In the genomic region with DNA sequence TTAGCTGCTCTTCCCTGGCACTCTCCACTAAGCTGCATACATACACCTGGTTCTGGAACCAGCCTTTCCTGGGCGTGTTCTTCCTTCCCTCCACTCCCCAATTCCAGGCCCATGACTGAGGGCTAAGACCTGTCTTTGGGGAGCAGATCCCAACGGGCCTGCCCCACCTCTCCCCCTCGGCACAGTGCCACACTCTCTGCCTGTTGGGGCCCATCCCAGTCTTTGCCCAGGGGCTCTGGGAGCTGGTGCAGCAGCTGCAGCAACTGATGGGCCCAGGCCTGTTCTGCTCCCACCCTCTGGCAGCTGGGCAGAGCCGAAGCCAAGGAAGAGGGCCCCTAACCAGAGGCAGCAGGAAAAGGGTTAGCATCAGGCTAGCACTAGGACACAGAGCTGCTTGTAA, we compare ENCODE assay signal across 9 mouse cellular contexts. TPM values are rescaled to one million over a fixed set of nuclear protein-coding genes. Genes with fewer than 3 reads are reported as not detected.
A peak's percentile ranks its signal among the peaks of the same experiment; 100 is the strongest.
DNase-seq lines count a peak whose midpoint lies in the region; ATAC-seq and TF ChIP-seq lines count a peak whose summit lies in the region.
"Had no signal": no experiment of that assay in that cellular context is flagged by ENCODE, and none has a peak within 500 bp of the region (broad histone marks: within the 10 kb centered on the region; RNA-seq: fewer than 3 reads in every experiment).

No protein-coding gene starts in this region.

- no peak for TF ChIP-seq CTCF in lung, postnatal 0 days (IDR thresholded peaks at IDR 0.05)

- 14% methylated on average over 4 of the region's 4 CpGs for WGBS in hindbrain, embryonic 13.5 days
- 19% methylated on average over 4 of the region's 4 CpGs for WGBS in lung, postnatal 0 days

- peak overlapping the region; percentile 79 for H3K4me2 ChIP-seq in hindbrain, embryonic 13.5 days
- peak overlapping the region; percentile 78 for H3K4me2 ChIP-seq in lung, postnatal 0 days (replicated peaks; ENCODE audit: low read depth, low read length)

- H3K36me3 ChIP-seq in hindbrain, embryonic 13.5 days = no peaks in the 10 kb centered on the region
- H3K36me3 ChIP-seq in lung, postnatal 0 days (ENCODE audit: insufficient read depth, low read length) = no peaks in the 10 kb centered on the region

- TF ChIP-seq EP300 in lung, postnatal 0 days (IDR thresholded peaks at IDR 0.05) = no peak

- no peaks in the 10 kb centered on the region for H3K9me3 ChIP-seq in hindbrain, embryonic 13.5 days
- H3K9me3 ChIP-seq in lung, postnatal 0 days (ENCODE audit: low read length) = no peaks in the 10 kb centered on the region

- H3K4me3 ChIP-seq in hindbrain, embryonic 13.5 days = peak overlapping the region; percentile 58
- peak overlapping the region; percentile 53 for H3K4me3 ChIP-seq in lung, postnatal 0 days (ENCODE audit: low read depth, low read length)

- DNase-seq in gastrocnemius, postnatal 10 days = peak; percentile 56
- no peak for DNase-seq in gastrocnemius, adult 18-20 months (ENCODE audit: low spot score)
- DNase-seq in NIH3T3 (ENCODE audit: low read depth) = peak; percentile 24
- peak; percentile 64 for DNase-seq in lung, postnatal 0 days (ENCODE audit: low spot score)
- DNase-seq in frontal cortex, postnatal 14 days (ENCODE audit: low spot score in 2 of 2) = no peak
- DNase-seq in right cerebral cortex, postnatal 36 days (ENCODE audit: low spot score in 2 of 2) = no peak

- peak overlapping the region; percentile 66 for H3K27ac ChIP-seq in hindbrain, embryonic 13.5 days
- peak overlapping the region; percentile 90 for H3K27ac ChIP-seq in lung, postnatal 0 days (ENCODE audit: low read length)

- H3K4me1 ChIP-seq in hindbrain, embryonic 13.5 days (replicated peaks) = peaks cover 74% of the 10 kb centered on the region
- peaks cover 18% of the 10 kb centered on the region for H3K4me1 ChIP-seq in lung, postnatal 0 days (ENCODE audit: insufficient read depth, low read depth, low read length)

- peak; percentile 14; the same call in 1 of the 2 replicates for ATAC-seq in hindbrain, embryonic 13.5 days (ENCODE audit: low FRiP score)
- peak; percentile 3; the same call in 1 of the 2 replicates for ATAC-seq in lung, postnatal 0 days
- no peak for ATAC-seq in megakaryocyte-erythroid progenitor cell, adult 5-6 weeks (replicated peaks; ENCODE audit: low FRiP score, low TSS enrichment, poor library complexity, severe bottlenecking)

- peak overlapping the region; percentile 58 for H3K9ac ChIP-seq in hindbrain, embryonic 13.5 days
- H3K9ac ChIP-seq in lung, postnatal 0 days (replicated peaks; ENCODE audit: low read depth) = peak overlapping the region; percentile 79; the same call in 1 of the 2 replicates

- H3K27me3 ChIP-seq in hindbrain, embryonic 13.5 days = peaks cover 59% of the 10 kb centered on the region
- H3K27me3 ChIP-seq in lung, postnatal 0 days (replicated peaks; ENCODE audit: insufficient read depth, low read length) = no peaks in the 10 kb centered on the region

RNA-seq across cellular contexts. Expression of a gene that starts 3.1 kb away (rescaled TPM):
- 1 to 10 TPM; 7.5 to 9.9 TPM for total RNA-seq in gastrocnemius, postnatal 10 days (2021)
- total RNA-seq in gastrocnemius, adult 18-20 months (2021) = 1 to 10 TPM in 1 of 2 experiments, under 1 TPM in 1; 0.91 to 1.6 TPM
- polyA plus RNA-seq in hindbrain, embryonic 13.5 days (2015; fragmentation: Nextera tagmentation; extraction: Ambion mirVana) = 9.8 and 10.0 TPM in 2 replicates
- 40.0 and 46.4 TPM in 2 replicates for polyA plus RNA-seq in lung, postnatal 0 days (2015; fragmentation: Nextera tagmentation; extraction: Ambion mirVana)
- total RNA-seq in megakaryocyte-erythroid progenitor cell, adult 5-6 weeks (2014; fragmentation: Nextera tagmentation) = not detected in 2 replicates
- 0.19 and 0.80 TPM in 2 replicates for total RNA-seq in megakaryocyte-erythroid progenitor cell, adult 5-6 weeks (2017)

RNA-seq across cellular contexts. Expression of a gene that starts 19.8 kb away (rescaled TPM):
- total RNA-seq in gastrocnemius, postnatal 10 days (2021) = 10 to 100 TPM in 1 of 2 experiments, 1 to 10 TPM in 1; 9.2 to 10.7 TPM
- 1 to 10 TPM; 2.5 to 3.0 TPM for total RNA-seq in gastrocnemius, adult 18-20 months (2021)
- polyA plus RNA-seq in hindbrain, embryonic 13.5 days (2015; fragmentation: Nextera tagmentation; extraction: Ambion mirVana) = 19.8 and 21.3 TPM in 2 replicates
- polyA plus RNA-seq in lung, postnatal 0 days (2015; fragmentation: Nextera tagmentation; extraction: Ambion mirVana) = 22.1 and 24.2 TPM in 2 replicates
- 94.2 and 97.3 TPM in 2 replicates for total RNA-seq in megakaryocyte-erythroid progenitor cell, adult 5-6 weeks (2014; fragmentation: Nextera tagmentation)
- 60.5 and 68.2 TPM in 2 replicates for total RNA-seq in megakaryocyte-erythroid progenitor cell, adult 5-6 weeks (2017)

RNA-seq across cellular contexts. Expression of a gene that starts 31.5 kb away (rescaled TPM):
- 1 to 10 TPM; 3.1 to 5.1 TPM for total RNA-seq in gastrocnemius, postnatal 10 days (2021)
- 1 to 10 TPM; 2.6 to 3.9 TPM for total RNA-seq in gastrocnemius, adult 18-20 months (2021)
- polyA plus RNA-seq in hindbrain, embryonic 13.5 days (2015; fragmentation: Nextera tagmentation; extraction: Ambion mirVana) = 6.8 and 7.6 TPM in 2 replicates
- polyA plus RNA-seq in lung, postnatal 0 days (2015; fragmentation: Nextera tagmentation; extraction: Ambion mirVana) = 3.8 and 6.2 TPM in 2 replicates
- 6.2 and 12.7 TPM in 2 replicates for total RNA-seq in megakaryocyte-erythroid progenitor cell, adult 5-6 weeks (2014; fragmentation: Nextera tagmentation)
- total RNA-seq in megakaryocyte-erythroid progenitor cell, adult 5-6 weeks (2017) = 2.9 and 7.3 TPM in 2 replicates

RNA-seq across cellular contexts. Expression of a gene that starts 43.6 kb away (rescaled TPM):
- 100 to 1,000 TPM; 183 to 207 TPM for total RNA-seq in gastrocnemius, postnatal 10 days (2021)
- 100 to 1,000 TPM; 162 to 169 TPM for total RNA-seq in gastrocnemius, adult 18-20 months (2021)
- 439 and 447 TPM in 2 replicates for polyA plus RNA-seq in hindbrain, embryonic 13.5 days (2015; fragmentation: Nextera tagmentation; extraction: Ambion mirVana)
- polyA plus RNA-seq in lung, postnatal 0 days (2015; fragmentation: Nextera tagmentation; extraction: Ambion mirVana) = 231 and 251 TPM in 2 replicates
- 221 and 258 TPM in 2 replicates for total RNA-seq in megakaryocyte-erythroid progenitor cell, adult 5-6 weeks (2014; fragmentation: Nextera tagmentation)
- total RNA-seq in megakaryocyte-erythroid progenitor cell, adult 5-6 weeks (2017) = 39.5 and 75.5 TPM in 2 replicates

RNA-seq across cellular contexts. Expression of a gene that starts 47.0 kb away (rescaled TPM):
- not detected for total RNA-seq in gastrocnemius, postnatal 10 days (2021)
- total RNA-seq in gastrocnemius, adult 18-20 months (2021) = not detected
- polyA plus RNA-seq in hindbrain, embryonic 13.5 days (2015; fragmentation: Nextera tagmentation; extraction: Ambion mirVana) = not detected in 2 replicates
- polyA plus RNA-seq in lung, postnatal 0 days (2015; fragmentation: Nextera tagmentation; extraction: Ambion mirVana) = 0.04 TPM in 1 of 2 replicates, not detected in the other
- total RNA-seq in megakaryocyte-erythroid progenitor cell, adult 5-6 weeks (2014; fragmentation: Nextera tagmentation) = 0.45 TPM in 1 of 2 replicates, not detected in the other
- not detected in 2 replicates for total RNA-seq in megakaryocyte-erythroid progenitor cell, adult 5-6 weeks (2017)
- total RNA-seq: CH12.LX had no signal

Comparison
In these comparisons a context has a peak if more than half of its experiments do, and no peak if none do; other contexts are left out.
1. DNase-seq: peak in gastrocnemius, postnatal 10 days (single experiment), NIH3T3 (single experiment) and lung, postnatal 0 days (single experiment); none in gastrocnemius, adult 18-20 months (single experiment), frontal cortex, postnatal 14 days (0 of 2) and right cerebral cortex, postnatal 36 days (0 of 2).
2. RNA of a gene that starts 19.8 kb away (total RNA-seq): 60.5 to 97.3 TPM in megakaryocyte-erythroid progenitor cell, adult 5-6 weeks; 9.2 to 10.7 TPM in gastrocnemius, postnatal 10 days and 2.5 to 3.0 TPM in gastrocnemius, adult 18-20 months; every median in the first group is over 4 times any median in the second.